Mouse (Mus musculus) cortical plate, adult 2 months (tissue): ENCODE data around the gene Cd69.

Experiments
- CTCF ChIP-seq: fragments of 200-500 bp; IDR thresholded peaks from 2 replicates; pipeline ENCODE4 v1.5.1; 2011; ENCODE audit warnings: mild to moderate bottlenecking, control low read depth, low read length; ENCODE audit not compliant: insufficient read depth; ENCODE audit errors: extremely low read depth
- POLR2A ChIP-seq: fragments of 200-500 bp; IDR thresholded peaks from 2 replicates; pipeline ENCODE4 v1.6.1; 2011; ENCODE audit warnings: mild to moderate bottlenecking, low read length, control low read depth; ENCODE audit not compliant: insufficient read depth; ENCODE audit errors: extremely low read depth

- TF ChIP-seq CTCF: no peak
- no peak for TF ChIP-seq POLR2A
Observed at GRCm38 (mm10) chr6:129233955-129234369, 41.3 kb downstream of the Cd69 start.
